Mouse (Mus musculus): ENCODE measurements around the gene Aoc1.
"Not testable (repeated sequence)": the region's sequence is repeated elsewhere in the genome, so short reads cannot be mapped to it uniquely, and the experiment has no call there.

Gene Aoc1

GRCm38 (mm10) chr6:48860130-48860815 is 12.4 kb upstream of the Aoc1 start:
- no peak for DNase-seq (ENCODE audit: extremely low read depth, low read depth, low spot score)

DNA sequence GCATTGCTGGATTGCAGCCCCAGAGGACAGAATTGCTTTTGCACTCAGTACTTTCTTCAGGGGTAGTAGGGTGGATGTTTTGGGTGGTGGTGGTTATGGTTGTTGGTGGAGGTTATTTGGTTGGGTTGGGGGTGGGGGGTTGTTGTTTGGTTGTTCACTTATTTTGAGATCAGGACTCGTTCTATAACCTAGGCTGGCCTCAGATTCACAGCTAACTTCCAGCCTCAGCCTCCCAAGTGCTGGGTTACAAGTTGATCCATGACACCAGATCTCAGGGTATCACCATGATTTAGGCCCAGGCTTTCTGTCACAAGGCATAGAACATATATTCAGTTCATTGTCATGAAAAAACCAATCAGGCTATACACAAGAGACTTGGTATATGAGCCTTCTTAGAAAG is 11.8 kb upstream of the Aoc1 start:
- no peak for DNase-seq (ENCODE audit: extremely low read depth, low read depth, low spot score)

DNA sequence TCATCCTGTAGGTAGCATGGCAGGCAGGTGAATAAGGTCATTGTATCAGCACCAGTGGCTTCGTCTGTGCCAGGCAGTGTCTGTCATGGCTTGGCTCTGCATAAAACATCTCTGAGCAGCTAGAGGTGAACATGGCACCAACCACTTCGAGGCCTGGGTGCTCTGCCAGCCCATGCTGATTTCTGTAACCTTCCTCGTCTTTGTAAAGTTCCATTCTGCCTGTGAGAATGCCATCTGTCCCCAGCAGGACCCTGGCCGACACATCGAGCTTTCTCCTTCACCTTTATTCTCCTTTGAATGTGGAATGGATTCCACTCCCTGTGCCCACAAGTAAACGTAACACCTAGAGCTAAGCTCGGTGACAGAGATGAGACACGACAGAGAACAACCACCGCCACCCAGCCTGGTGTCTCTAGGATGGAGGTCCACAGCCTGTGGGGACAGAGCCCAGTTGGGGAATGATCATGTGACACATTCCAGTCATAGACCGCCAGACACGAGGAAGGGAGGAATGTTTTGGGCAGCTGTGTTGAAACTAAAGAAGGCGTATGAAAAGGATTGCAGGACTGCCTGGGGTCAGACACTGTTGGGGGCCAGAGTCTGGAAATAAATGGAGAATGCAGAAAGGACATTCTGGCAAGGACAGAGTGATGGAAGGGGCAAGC is 10.9 kb upstream of the Aoc1 start:
- DNase-seq (ENCODE audit: extremely low read depth, low read depth, low spot score), result no peak

- no peak for DNase-seq (ENCODE audit: extremely low read depth, low read depth, low spot score)
Observed at GRCm38 (mm10) chr6:48862816-48863215, 9.9 kb upstream of the Aoc1 start.

DNA sequence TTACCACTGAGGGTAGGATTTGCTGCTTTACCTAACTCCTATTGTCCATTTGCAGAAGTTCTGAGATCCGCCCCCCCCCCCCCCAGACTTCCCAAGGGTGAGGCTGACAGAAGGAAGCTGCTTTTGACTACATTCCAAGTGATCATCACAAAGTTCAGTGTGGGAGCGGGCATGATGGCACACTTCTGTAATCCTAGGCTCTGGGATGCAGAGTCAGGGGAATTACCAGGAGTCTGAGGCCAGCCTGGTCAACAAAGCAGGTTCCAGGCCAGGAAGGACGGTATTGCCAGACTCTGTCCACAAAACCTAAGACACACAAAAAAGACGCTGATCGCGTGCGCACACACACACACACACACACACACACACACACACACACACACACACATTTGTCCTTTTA is 9.2 kb upstream of the Aoc1 start:
- no peak for DNase-seq (ENCODE audit: extremely low read depth, low read depth, low spot score)

GRCm38 (mm10) chr6:48864181-48864580 is 8.5 kb upstream of the Aoc1 start:
- no peak for DNase-seq (ENCODE audit: extremely low read depth, low read depth, low spot score)

- DNase-seq (ENCODE audit: extremely low read depth, low read depth, low spot score), result no peak
Observed at GRCm38 (mm10) chr6:48864723-48865122, 8.0 kb upstream of the Aoc1 start.

DNA sequence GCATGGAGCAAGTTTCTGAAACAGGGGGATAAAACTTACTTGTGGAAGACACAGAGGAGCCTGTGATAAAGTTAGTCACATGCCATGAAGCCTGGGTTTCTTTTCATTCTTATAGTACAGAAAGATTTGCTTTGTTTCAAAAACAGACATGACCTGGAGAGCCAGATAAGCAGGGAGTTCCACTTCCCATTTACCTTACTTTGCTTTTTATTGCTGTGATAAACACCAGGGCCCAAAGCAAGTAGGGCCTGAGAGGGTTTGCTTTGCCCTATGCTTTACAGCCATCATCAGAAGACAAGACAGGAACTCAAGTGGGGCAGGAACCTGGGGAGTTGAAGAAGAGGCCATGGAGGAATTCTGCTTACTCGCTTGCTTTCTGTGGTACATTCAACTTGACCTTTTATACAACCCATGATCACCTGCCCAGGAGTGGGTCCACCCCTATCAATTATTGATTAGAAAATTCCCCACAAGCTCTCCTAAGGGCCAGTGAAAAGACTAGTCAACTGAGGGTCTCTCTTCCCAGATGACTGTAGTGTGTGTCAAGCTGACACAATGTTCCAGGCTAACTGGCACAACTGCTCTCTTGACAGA is 7.4 kb upstream of the Aoc1 start:
- no peak for DNase-seq (ENCODE audit: extremely low read depth, low read depth, low spot score)

DNA sequence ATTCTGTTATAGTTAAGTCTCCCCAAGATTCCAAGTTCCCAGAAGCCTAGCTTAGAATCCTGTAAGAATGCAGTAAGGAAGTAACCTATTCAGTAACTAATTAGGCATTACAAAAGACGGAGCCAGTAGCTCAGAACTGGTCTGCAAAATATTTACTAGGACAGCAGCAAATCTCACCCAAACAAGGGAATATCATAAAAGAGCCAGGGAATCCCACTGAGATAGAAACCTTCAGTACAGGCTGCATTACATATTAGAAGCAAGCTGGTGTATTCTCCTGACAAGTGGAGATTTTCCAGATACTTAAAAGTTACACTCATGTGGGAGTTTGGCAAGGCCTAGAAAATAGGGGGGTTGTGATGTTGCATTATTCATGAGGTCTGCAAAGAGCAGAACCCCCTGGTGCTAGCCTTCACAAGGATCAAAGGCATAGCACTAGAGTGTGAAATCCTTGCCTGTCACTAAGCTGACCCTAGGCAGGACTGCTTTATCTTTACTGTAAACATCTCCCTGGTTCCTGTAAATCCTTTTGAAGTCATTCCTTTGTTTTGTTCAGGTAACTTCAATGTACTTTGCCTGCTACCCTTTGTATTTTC is 6.2 kb upstream of the Aoc1 start:
- not testable (repeated sequence) for DNase-seq (ENCODE audit: extremely low read depth, low read depth, low spot score)

- no peak for DNase-seq (ENCODE audit: extremely low read depth, low read depth, low spot score)
Observed at GRCm38 (mm10) chr6:48867158-48867557, 5.5 kb upstream of the Aoc1 start.

DNA sequence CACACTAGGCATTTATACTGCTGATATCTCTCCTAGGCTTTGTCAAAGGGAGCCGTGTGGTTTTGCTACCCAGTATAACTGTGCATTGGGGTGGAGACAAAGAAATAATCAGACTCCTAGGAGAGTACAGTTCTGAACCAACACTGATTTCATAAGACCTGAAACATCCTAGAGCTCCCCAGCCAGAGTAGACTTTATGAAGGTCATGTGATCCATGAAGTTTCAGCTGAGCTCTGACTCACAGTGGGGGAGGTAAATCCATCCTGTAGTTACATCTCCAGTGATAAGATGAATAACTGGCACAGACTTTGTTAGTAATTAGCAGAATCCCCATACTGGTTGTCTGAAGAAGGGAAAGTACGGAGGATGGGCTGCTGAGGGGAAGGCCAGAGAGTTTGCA is 2.9 kb upstream of the Aoc1 start:
- DNase-seq (ENCODE audit: extremely low read depth, low read depth, low spot score), result no peak

- no peak for DNase-seq (ENCODE audit: extremely low read depth, low read depth, low spot score)
Observed at GRCm38 (mm10) chr6:48874576-48874975, 1.9 kb downstream of the Aoc1 start.

DNA sequence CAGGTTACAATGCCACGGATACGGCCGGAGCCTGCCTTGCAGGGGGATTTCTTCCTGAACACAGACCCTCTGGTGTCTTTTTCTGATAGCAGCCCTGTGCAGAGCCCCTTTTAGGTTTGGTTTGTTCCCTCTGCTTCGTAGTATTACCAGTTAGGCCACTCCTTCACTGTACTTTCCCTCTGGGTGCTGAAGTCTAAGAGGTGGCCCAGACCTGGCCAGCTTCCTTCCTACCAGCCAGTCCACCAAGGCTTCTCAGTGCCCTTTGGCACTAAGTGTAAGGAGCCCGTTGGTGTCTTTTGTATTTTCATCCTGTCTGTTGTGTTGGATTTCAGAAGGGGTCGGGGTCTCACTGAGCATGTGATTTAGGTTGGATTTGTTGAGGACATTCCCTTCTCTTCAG is 2.8 kb downstream of the Aoc1 start:
- DNase-seq (ENCODE audit: extremely low read depth, low read depth, low spot score), result no peak

- DNase-seq (ENCODE audit: extremely low read depth, low read depth, low spot score), result no peak
Observed at GRCm38 (mm10) chr6:48876510-48877135, 3.9 kb downstream of the Aoc1 start.

GRCm38 (mm10) chr6:48894203-48894602 is 21.5 kb downstream of the Aoc1 start:
- no peak for DNase-seq (ENCODE audit: extremely low read depth, low read depth, low spot score)

DNA sequence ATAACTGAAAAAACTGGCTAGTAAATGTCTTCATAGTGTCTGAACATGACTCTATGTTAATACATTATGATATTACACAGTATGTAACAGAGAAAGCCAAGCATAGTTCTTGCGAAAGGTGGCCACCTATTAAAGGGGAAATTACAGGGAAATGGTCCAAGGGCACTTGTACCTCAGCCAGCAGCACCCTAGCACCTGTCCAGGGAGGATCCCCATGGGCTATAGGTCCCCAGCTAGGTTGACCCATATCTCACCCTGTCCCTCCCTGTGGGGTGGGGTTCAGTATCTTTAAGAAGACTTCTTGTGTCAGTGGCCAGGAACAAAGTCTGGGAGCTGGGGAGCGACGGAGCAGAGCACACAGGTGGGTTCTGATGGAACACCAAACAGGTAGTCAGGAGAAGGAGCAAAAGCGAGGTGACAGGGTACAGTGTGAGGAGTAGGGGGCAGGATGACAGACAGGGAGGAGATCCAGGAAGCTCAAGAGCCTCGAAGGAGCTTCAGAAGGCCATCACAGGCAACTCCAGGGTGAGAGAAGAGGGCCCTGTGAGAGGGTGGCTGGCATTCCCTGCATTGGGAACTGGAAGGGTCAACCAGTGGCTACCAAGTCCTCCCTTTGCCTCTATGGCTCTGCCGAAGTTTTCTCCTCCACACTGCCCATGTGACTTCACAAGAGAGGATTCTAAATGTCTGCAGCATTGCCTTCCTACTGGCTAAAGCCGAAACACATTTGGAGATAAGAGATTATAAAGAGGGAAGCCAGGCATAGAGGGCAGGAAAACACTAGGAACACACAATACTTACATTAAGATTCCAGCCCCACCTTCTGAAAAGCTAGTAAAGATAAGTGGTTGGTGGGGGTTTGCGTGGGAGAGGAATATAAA is 22.5 kb downstream of the Aoc1 start:
- DNase-seq (ENCODE audit: extremely low read depth, low read depth, low spot score), result no peak

- no peak for DNase-seq (ENCODE audit: extremely low read depth, low read depth, low spot score)
Observed at GRCm38 (mm10) chr6:48895941-48896340, 23.2 kb downstream of the Aoc1 start.

DNA sequence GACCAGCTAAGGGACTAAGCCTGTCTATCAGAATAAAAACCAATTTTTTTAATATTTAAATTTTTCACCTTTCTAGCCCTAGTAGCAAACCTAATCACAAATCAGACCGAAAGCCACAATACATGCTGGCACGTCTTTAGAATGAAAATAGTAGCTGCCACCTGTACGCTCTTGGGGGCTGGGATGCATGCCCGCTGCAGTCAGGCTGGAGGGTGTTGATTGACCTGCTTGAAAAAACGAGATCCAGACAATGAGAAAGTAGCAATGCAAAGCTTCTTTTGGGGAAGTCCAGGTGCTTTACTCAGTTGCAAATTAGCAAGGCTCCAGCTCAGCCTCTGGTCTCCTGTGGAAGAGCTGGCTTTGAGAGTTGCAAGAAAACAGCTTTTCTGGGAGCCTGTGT is 24.3 kb downstream of the Aoc1 start:
- DNase-seq (ENCODE audit: extremely low read depth, low read depth, low spot score), result no peak

DNA sequence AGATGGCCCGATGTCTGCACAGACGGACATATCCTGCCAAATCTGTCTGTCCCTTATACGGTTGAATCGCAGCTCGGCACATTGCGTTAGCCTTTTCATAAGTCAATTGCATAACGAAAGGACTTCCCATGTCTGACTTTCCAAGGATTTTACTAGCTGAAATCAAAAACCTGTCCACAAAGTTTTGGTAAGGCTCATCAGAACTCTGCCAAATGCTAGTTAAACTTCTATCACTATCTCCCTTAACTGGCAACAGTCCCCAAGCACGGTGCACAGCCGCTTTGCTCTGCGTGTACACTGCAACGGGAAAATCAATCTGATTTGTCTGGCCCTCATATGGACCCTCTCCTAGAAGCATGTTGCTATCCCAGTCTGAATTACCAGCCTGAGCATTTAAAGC is 28.6 kb downstream of the Aoc1 start:
- DNase-seq (ENCODE audit: extremely low read depth, low read depth, low spot score), result not testable (repeated sequence)

- no peak for DNase-seq (ENCODE audit: extremely low read depth, low read depth, low spot score)
Observed at GRCm38 (mm10) chr6:48902511-48903406, 30.1 kb downstream of the Aoc1 start.

All from fat pad, adult 2 months (tissue).